ENCODE assay signal across 10 mouse cellular contexts in the genomic region with DNA sequence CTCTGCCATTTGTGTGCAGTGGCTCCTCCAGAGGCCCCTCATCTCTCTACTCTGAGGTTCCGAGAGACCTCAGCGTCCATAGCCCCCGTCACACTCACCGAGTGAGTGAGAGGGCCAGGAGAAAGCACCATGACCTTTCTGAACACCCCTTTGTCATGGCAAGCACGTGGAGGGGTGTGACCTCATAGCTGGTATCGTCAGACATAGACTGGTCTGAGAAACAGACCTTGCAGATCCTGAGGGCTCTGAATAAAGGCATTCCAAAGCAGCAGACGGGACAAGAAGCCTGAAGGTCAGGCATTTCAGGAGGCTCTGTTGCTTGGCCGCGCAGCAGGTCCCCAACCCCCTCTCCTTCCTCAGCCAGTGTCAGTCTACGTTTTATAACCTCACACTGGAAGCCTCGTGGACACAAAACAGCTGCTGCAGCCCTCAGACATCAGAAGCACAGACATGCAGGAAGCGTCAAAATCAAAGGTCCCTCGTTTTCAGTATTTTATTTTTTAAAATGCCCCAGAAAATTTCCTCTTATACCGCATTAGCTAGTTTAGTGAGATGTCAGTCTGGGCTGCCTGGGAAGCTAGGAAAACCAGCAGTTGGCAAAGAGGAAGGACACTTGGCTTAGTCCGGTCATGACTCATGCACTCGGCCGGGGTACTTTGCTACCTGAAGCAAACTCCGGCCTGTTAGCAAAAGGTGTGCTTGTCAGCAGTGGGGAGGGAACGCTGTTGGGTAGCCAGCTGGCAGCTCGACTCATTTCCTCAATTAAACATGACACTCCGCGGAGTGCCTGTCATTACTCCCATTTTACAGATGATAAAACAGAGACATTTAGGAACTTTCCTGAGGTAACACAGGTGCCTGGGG. TPM values are rescaled to one million over a fixed set of nuclear protein-coding genes. Genes with fewer than 3 reads are reported as not detected.
DNase-seq lines count a peak whose midpoint lies in the region; ATAC-seq and TF ChIP-seq lines count a peak whose summit lies in the region.
"Had no signal": no experiment of that assay in that cellular context is flagged by ENCODE, and none has a peak within 500 bp of the region (broad histone marks: within the 10 kb centered on the region; RNA-seq: fewer than 3 reads in every experiment).

No protein-coding gene starts in this region.

- TF ChIP-seq CTCF in stomach, postnatal 0 days (IDR thresholded peaks at IDR 0.05; ENCODE audit: low read depth): no peak

- no peak overlapping the region for H3K4me2 ChIP-seq in heart, embryonic 13.5 days
- H3K4me2 ChIP-seq in stomach, postnatal 0 days (replicated peaks; ENCODE audit: low read depth): no peak overlapping the region
- H3K4me2 ChIP-seq: embryonic facial prominence, embryonic 15.5 days; liver, embryonic 13.5 days had no signal

- 50% methylated on average over 22 of the region's 22 CpGs for WGBS in heart, embryonic 13.5 days
- WGBS in stomach, postnatal 0 days: 33% methylated on average over 22 of the region's 22 CpGs

- TF ChIP-seq EP300 in stomach, postnatal 0 days (optimal IDR thresholded peaks at IDR 0.05): no peak

- H3K9ac ChIP-seq in heart, embryonic 13.5 days: no peak overlapping the region
- H3K9ac ChIP-seq in stomach, postnatal 0 days (ENCODE audit: low read length): no peak overlapping the region
- H3K9ac ChIP-seq: embryonic facial prominence, embryonic 15.5 days; liver, embryonic 13.5 days had no signal

- no peak overlapping the region for H3K4me3 ChIP-seq in heart, embryonic 13.5 days
- H3K4me3 ChIP-seq in stomach, postnatal 0 days (ENCODE audit: low read depth, low read length): no peak overlapping the region
- H3K4me3 ChIP-seq: embryonic facial prominence, embryonic 15.5 days; liver, embryonic 13.5 days had no signal

- peaks cover 56% of the 10 kb centered on the region for H3K4me1 ChIP-seq in heart, embryonic 13.5 days
- peaks cover 25% of the 10 kb centered on the region for H3K4me1 ChIP-seq in stomach, postnatal 0 days (replicated peaks; ENCODE audit: control insufficient read depth, insufficient read depth)

- peaks cover 11% of the 10 kb centered on the region for H3K27me3 ChIP-seq in heart, embryonic 13.5 days (replicated peaks)
- H3K27me3 ChIP-seq in stomach, postnatal 0 days (ENCODE audit: control insufficient read depth, insufficient read depth, low read length): no peaks in the 10 kb centered on the region
- H3K27me3 ChIP-seq: embryonic facial prominence, embryonic 15.5 days; liver, embryonic 13.5 days had no signal

- H3K36me3 ChIP-seq in heart, embryonic 13.5 days: no peaks in the 10 kb centered on the region
- H3K36me3 ChIP-seq in stomach, postnatal 0 days (ENCODE audit: control insufficient read depth, insufficient read depth, low read length): no peaks in the 10 kb centered on the region
- H3K36me3 ChIP-seq: embryonic facial prominence, embryonic 15.5 days; liver, embryonic 13.5 days had no signal

- DNase-seq in urinary bladder, postnatal 14 days (ENCODE audit: low spot score): peak; percentile 46
- DNase-seq in urinary bladder, postnatal 25 days (ENCODE audit: low spot score): no peak
- DNase-seq in kidney, postnatal 10 days: peak; percentile 73
- peak; percentile 70 for DNase-seq in stomach, postnatal 0 days (ENCODE audit: low spot score)
- DNase-seq in retina, postnatal 1 day: no peak
- no peak for DNase-seq in embryo, embryonic 10.5 days (ENCODE audit: low spot score)
- no peak for DNase-seq in left cerebral cortex, adult 11 months (ENCODE audit: low spot score)
- DNase-seq: liver, embryonic 13.5 days had no signal

- no peak for ATAC-seq in heart, embryonic 13.5 days (ENCODE audit: extremely low read depth, insufficient number of reproducible peaks, low FRiP score, low TSS enrichment)
- ATAC-seq in stomach, postnatal 0 days (ENCODE audit: low FRiP score, low TSS enrichment): peak; percentile 69

- H3K9me3 ChIP-seq in heart, embryonic 13.5 days: peaks cover 6% of the 10 kb centered on the region; the same call in 1 of the 2 replicates
- H3K9me3 ChIP-seq in stomach, postnatal 0 days (ENCODE audit: control insufficient read depth, low read length): no peaks in the 10 kb centered on the region
- H3K9me3 ChIP-seq: embryonic facial prominence, embryonic 15.5 days; liver, embryonic 13.5 days had no signal

- peak overlapping the region; percentile 76 for H3K27ac ChIP-seq in heart, embryonic 13.5 days (replicated peaks)
- H3K27ac ChIP-seq in stomach, postnatal 0 days (replicated peaks): peak overlapping the region; percentile 82
- H3K27ac ChIP-seq: embryonic facial prominence, embryonic 15.5 days; liver, embryonic 13.5 days had no signal

RNA-seq across cellular contexts. Expression of a gene that starts 9.6 kb away (rescaled TPM):
- 3.9 and 4.0 TPM in 2 replicates for polyA plus RNA-seq in heart, embryonic 13.5 days (2015; fragmentation: Nextera tagmentation; extraction: Ambion mirVana)
- polyA plus RNA-seq in stomach, postnatal 0 days (2015; fragmentation: Nextera tagmentation; extraction: Ambion mirVana): 19.6 and 21.9 TPM in 2 replicates

RNA-seq across cellular contexts. Expression of a gene that starts 47.5 kb away (rescaled TPM):
- 2.1 and 2.3 TPM in 2 replicates for polyA plus RNA-seq in heart, embryonic 13.5 days (2015; fragmentation: Nextera tagmentation; extraction: Ambion mirVana)
- 0.97 and 0.98 TPM in 2 replicates for polyA plus RNA-seq in stomach, postnatal 0 days (2015; fragmentation: Nextera tagmentation; extraction: Ambion mirVana)

Comparison
In these comparisons a context has a peak if more than half of its experiments do, and no peak if none do; other contexts are left out.
1. DNase-seq: peak in urinary bladder, postnatal 14 days (single experiment), kidney, postnatal 10 days (single experiment) and stomach, postnatal 0 days (single experiment); none in urinary bladder, postnatal 25 days (single experiment), retina, postnatal 1 day (single experiment), embryo, embryonic 10.5 days (single experiment) and left cerebral cortex, adult 11 months (single experiment).